Mouse (Mus musculus) spleen, adult 2 months (tissue): ENCODE results near the gene Wif1. TPM values are rescaled to one million over a fixed set of nuclear protein-coding genes. Genes with fewer than 3 reads are reported as not detected.

Source experiments
- DNase-seq, 2 experiments: peaks; one replicate each; pipeline versions ENCODE4 v3.0.0 to v3.0.0-alpha.2; 2012 to 2021; ENCODE audit warnings: low spot score in 2 of 2, low read depth in 1 of 2
- H3K27ac ChIP-seq: fragments of 200-500 bp; 2 replicates; pipeline ENCODE4 v1.5.1; 2012; ENCODE audit warnings: low read length, inconsistent platforms; ENCODE audit not compliant: insufficient read depth
- H3K27me3 ChIP-seq: fragments of 200-500 bp; 2 replicates; pipeline ENCODE4 v1.6.1; 2012; ENCODE audit warnings: mild to moderate bottlenecking, moderate library complexity, low read length, inconsistent platforms; ENCODE audit not compliant: control insufficient read depth, insufficient read depth
- H3K36me3 ChIP-seq: fragments of 200-500 bp; 2 replicates; pipeline ENCODE4 v1.6.1; 2012; ENCODE audit warnings: mild to moderate bottlenecking, low read length, inconsistent platforms; ENCODE audit not compliant: control insufficient read depth, insufficient read depth
- H3K4me1 ChIP-seq: fragments of 200-500 bp; 2 replicates; pipeline ENCODE4 v1.6.1; 2011; ENCODE audit warnings: inconsistent platforms; ENCODE audit not compliant: control insufficient read depth, insufficient read depth, insufficient read length
- H3K4me3 ChIP-seq: fragments of 200-500 bp; 2 replicates; pipeline ENCODE4 v1.5.1; 2011; ENCODE audit warnings: mild to moderate bottlenecking, inconsistent platforms; ENCODE audit not compliant: insufficient read depth, insufficient read length; ENCODE audit errors: extremely low read depth
- CTCF ChIP-seq: fragments of 200-500 bp; IDR thresholded peaks from 2 replicates; pipeline ENCODE4 v1.5.1; 2011; ENCODE audit warnings: mild to moderate bottlenecking, inconsistent platforms; ENCODE audit not compliant: insufficient read depth, insufficient read length, insufficient replicate concordance; ENCODE audit errors: extremely low read depth
- POLR2A ChIP-seq: fragments of 200-500 bp; IDR thresholded peaks from 2 replicates; pipeline ENCODE4 v1.6.1; 2011; ENCODE audit warnings: low read depth, low read length, inconsistent platforms
- WGBS: fragments of 180-500 bp; shearing (Covaris S2); methylation state at CpG from one replicate; pipeline ENCODE4 v1.1.7; 2018; 5-methylcytosine and 5-hydroxymethylcytosine counted together
- polyA plus RNA-seq: library from polyadenylated mRNA; depleted of rRNA; stranded (reverse); fragments of >200 nt; gene quantifications from 2 replicates; pipeline ENCODE4 v1.2.3, GENCODE M21; 2012

Wif1 gene
- polyA plus RNA-seq, 1 experiment, result not detected

DNA sequence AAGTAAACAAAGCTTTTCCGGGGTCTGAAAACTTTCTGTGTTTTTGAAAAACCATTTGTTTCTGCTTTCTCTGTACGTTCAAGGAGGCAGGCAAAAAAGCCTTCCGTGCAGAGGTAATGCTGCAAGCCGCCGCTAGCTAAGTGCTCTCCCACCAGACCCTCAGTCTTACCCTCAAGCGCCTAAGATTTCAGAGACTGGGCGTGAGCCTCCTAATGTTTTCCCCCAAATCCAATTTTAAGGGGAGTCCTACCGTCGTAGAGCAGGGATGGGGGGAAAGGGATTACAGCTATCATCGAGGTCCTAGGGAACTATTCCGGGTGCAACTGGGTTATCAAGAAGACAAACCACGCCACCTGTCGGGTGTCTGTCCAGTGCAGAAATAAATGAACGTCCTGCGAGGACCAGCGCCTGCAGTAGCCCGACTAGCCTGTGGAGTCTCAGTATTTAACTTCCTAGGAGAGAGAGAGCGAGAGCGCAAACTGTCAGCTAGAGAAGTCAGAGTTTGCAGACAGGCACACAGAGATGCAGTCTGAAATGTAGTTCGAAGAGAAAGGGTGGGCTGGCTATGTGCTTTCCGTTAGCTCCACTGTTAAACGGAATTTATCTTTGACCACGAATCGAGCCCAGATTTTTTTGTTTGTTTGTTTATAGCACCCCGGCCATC, 500 bp upstream of the Wif1 start:
- peaks cover 5% of the 10 kb centered on the region; the same call in 1 of the 2 replicates for H3K27me3 ChIP-seq
- H3K36me3 ChIP-seq, result no peaks in the 10 kb centered on the region
- H3K4me1 ChIP-seq, result peaks cover 3% of the 10 kb centered on the region; the same call in 1 of the 2 replicates
- peak; percentile 55 to 56 for DNase-seq
- H3K4me3 ChIP-seq, result peak overlapping the region; percentile 57
- no peak overlapping the region for H3K27ac ChIP-seq
- peak; percentile 28; the same call in 1 of the 2 replicates for TF ChIP-seq CTCF
- no peak for TF ChIP-seq POLR2A
- WGBS, result under 1% methylated on average over 25 of the region's 25 CpGs

DNA sequence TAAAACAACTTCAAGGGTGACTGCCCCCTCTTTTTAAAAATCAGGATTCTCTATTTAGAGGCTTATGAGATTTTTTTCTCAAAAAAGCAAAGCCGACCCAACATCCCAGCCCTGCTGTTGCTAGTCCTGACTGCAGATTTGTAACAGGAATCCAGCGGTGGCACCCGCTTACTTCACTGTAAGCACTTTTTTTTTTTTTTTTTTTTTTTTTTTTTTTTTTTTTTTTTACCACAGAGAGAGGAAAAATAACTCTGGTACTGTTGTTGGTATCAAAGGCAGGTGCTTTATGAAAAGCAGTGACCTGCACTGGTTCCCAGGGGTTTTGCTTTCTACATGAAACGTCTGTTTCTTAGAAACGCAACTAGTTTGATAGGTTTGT, 798 bp downstream of the Wif1 start:
- 18% methylated on average over 5 of the region's 5 CpGs for WGBS
- DNase-seq, result no peak
- Histone ChIP-seq H3K36me3 (no peaks in the 10 kb centered on the region), H3K27ac (no peak overlapping the region), H3K4me1 (peaks cover 3% of the 10 kb centered on the region; the same call in 1 of the 2 replicates), H3K4me3 (no peak overlapping the region), H3K27me3 (peaks cover 5% of the 10 kb centered on the region; the same call in 1 of the 2 replicates)
- no peak for TF ChIP-seq POLR2A

DNA sequence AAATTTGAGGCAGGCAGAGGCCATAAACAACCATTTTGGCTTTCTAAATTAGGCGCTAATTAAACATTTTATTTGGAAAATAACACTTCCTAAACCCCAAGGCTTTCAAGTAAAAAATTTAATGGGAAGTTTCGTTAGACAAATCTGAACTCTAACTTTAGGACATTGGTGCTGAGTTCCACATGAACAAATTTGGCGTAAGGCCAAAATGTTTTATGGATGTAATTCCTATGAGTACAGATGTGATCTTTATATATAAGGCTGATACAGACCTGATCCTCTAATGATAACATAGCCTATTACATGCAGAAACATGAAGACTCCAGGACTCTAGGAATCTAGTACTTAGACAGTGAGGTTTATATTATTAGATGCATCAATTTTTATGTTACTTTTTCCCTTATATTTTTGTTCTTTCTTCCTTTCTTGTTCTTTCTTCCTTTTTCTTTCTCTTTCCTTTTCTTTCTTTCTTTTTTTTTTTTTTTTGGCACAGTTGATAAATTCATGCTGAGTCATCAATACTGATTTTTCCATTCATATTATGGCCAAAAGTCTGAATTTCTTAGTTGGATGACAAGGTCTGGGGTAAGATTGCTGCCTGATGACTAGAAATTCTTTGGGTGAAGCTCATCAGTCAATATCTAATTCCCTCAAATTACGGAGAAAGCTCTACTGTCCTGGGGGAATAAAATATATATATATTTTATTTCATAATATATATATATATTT, 5.0 kb downstream of the Wif1 start:
- Histone ChIP-seq H3K27me3 (peaks cover 5% of the 10 kb centered on the region; the same call in 1 of the 2 replicates), H3K4me3 (no peak overlapping the region), H3K4me1 (peaks cover 3% of the 10 kb centered on the region; the same call in 1 of the 2 replicates), H3K27ac (no peak overlapping the region), H3K36me3 (no peaks in the 10 kb centered on the region)
- 85% methylated on average over 4 of the region's 4 CpGs for WGBS
- no peak for TF ChIP-seq POLR2A
- no peak for TF ChIP-seq CTCF
- no peak for DNase-seq

DNA sequence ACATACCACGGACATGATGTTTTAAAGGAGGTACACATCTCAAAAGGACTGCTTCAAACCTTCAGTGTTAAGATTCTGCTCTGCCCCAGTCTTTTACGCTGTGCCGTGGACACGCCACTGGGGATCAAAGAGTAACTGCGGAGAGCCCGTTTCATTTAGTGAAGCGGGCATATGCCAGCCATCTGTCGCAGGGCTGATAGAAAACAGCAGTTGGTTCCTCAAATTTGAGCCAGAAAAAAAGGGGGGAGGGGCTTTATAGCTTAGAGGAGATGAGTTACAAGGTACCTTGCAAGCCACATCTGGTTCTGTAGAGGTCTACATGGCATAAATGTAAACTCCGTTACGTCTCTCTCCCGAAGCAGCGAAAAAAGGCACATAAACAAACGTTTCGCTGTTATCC, 7.2 kb downstream of the Wif1 start:
- WGBS, result 59% methylated on average over 14 of the region's 14 CpGs
- Histone ChIP-seq H3K4me3 (no peak overlapping the region), H3K27ac (no peak overlapping the region), H3K36me3 (no peaks in the 10 kb centered on the region), H3K4me1 (no peaks in the 10 kb centered on the region), H3K27me3 (no peaks in the 10 kb centered on the region; the same call in 1 of the 2 replicates)
- TF ChIP-seq POLR2A (no peak), CTCF (no peak)
- no peak for DNase-seq

DNA sequence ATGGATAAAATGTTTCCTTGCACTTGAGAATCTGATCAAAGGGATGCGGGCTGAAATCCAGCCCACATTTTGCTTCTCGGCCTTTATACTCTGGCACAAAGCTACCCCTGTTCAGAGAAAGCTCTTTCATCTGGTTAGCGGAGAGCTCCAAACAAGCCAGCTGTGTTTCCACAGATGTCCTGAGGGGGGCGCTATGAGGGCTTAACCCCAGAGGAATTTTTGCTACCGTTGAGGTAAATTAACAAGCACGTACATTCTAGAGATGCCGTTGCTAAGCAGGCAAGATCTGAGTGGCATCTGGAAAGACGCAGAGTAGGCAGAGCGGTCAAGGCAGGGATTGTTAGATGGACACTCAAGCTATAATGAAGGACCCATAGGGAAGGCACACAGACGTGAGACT, 13.7 kb downstream of the Wif1 start:
- WGBS, result 82% methylated on average over 10 of the region's 10 CpGs
- no peaks in the 10 kb centered on the region for H3K27me3 ChIP-seq
- DNase-seq, result no peak
- H3K36me3 ChIP-seq, result no peaks in the 10 kb centered on the region
- TF ChIP-seq CTCF, result no peak
- no peak for TF ChIP-seq POLR2A
- H3K27ac ChIP-seq, result no peak overlapping the region
- H3K4me3 ChIP-seq, result no peak overlapping the region
- H3K4me1 ChIP-seq, result no peaks in the 10 kb centered on the region

DNA sequence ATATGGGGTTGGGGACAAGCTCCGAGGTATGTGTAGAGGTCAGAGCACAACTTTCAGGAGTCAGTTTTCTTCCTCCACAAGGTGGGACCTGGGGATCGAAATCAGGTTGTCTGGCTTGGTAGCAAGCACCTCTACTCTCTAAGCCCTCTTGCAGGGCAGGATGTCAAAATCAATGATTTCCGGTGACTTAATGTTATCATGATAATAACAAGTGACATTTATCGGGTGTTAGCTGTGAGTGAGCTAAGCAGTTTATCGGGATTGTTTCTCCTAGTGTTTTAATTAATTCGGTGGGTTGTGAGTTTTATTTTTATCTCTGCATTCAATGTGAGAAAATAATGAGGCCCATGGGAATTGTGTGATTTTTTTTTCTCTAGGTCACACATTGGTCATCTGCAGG, 18.3 kb downstream of the Wif1 start:
- 90% methylated on average over 6 of the region's 6 CpGs for WGBS
- DNase-seq, result no peak
- H3K4me3 ChIP-seq, result no peak overlapping the region
- no peak for TF ChIP-seq POLR2A
- TF ChIP-seq CTCF, result no peak
- no peak overlapping the region for H3K27ac ChIP-seq
- H3K27me3 ChIP-seq, result no peaks in the 10 kb centered on the region
- no peaks in the 10 kb centered on the region for H3K4me1 ChIP-seq
- H3K36me3 ChIP-seq, result no peaks in the 10 kb centered on the region

DNA sequence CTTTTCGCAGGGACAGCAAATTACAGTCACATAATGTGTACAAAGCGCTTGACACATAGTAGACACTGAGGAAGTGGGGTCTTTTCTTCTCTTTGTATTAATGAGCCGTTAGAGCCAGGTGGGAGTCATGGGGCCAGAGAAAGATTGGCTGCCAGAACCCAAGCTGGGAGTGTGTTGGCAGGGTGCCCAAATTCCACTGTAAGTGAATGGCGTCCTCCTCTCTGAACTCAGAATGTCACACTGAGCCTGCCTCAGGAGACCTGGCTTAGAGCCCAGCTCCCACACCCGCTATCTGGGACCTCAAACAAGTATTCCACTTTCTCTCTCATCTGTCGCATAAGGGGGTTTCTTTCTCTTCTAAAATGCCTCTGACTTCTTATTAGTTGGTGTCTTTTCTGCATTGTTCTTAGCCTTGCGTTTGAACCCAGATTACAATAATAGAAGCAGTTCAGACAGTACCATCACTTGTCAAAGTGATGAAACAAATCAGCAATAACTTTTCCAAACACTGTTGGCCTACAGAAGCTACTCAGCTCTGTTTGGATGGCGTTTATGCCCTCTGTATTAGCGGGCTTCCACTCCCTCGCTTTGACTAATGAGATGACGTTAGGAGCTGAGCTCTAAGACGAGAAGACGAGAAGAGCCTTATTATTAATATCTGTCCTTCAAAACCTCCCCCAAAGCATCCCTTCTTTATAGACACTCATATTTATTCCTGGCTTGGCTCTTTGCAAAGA, 21.9 kb downstream of the Wif1 start:
- DNase-seq, result no peak

More for the DNA sequence above, 21.9 kb downstream of the Wif1 start:
- Histone ChIP-seq H3K27ac (no peak overlapping the region), H3K4me1 (no peaks in the 10 kb centered on the region), H3K4me3 (no peak overlapping the region), H3K36me3 (no peaks in the 10 kb centered on the region), H3K27me3 (no peaks in the 10 kb centered on the region)
- 75% methylated on average over 13 of the region's 13 CpGs for WGBS
- TF ChIP-seq CTCF (no peak), POLR2A (no peak)
